Mouse (Mus musculus) erythroblast, embryonic 14.5 days (primary cell): ENCODE data around the gene Tfap2b.

Experiments
- GATA1 ChIP-seq: IDR thresholded peaks from 2 replicates; pipeline ENCODE4 v1.6.1; 2012; ENCODE audit warnings: low read length, inconsistent platforms, mixed read lengths
- TAL1 ChIP-seq: IDR thresholded peaks from 3 replicates; pipeline ENCODE4 v1.6.1; 2012; ENCODE audit warnings: low read length, inconsistent platforms, mixed read lengths

DNA sequence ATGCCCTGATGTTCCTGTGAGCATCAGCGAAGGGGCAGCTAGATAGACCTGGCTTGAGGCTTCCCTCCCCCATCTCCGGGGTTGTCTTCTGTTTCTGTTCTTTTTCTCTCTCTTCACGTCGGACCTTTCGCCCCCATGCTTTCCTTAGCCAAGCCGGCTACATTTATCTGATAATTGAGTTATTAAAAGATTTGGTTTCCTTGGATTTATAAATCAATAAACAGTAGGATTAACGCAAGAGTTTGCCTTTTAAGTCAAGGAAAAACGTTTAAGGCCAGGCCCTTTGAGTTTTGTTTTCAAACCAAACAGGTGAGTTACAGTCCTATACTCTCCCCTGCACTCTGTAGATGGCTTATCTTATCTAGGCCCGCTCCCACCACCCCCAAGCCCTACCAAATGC lies 28.3 kb downstream of the Tfap2b start:
- no peak for TF ChIP-seq TAL1
- TF ChIP-seq GATA1 = no peak
